Mouse (Mus musculus) embryonic fibroblast, embryonic 13.5 days (primary cell): Measurements from ENCODE around the gene Vmn1r149. TPM values are rescaled to one million over a fixed set of nuclear protein-coding genes. Genes with fewer than 3 reads are reported as not detected.
"Not testable (repeated sequence)": the region's sequence is repeated elsewhere in the genome, so short reads cannot be mapped to it uniquely, and the experiment has no call there.

Source experiments
- H3K27ac ChIP-seq: 2 replicates; pipeline ENCODE4 v1.5.1; 2012; ENCODE audit warnings: low read length, control low read depth, inconsistent platforms; ENCODE audit not compliant: insufficient read depth
- H3K4me1 ChIP-seq: 2 replicates; pipeline ENCODE4 v1.6.1; 2011; ENCODE audit warnings: low read length; ENCODE audit not compliant: control insufficient read depth, insufficient read depth
- H3K4me3 ChIP-seq: 2 replicates; pipeline ENCODE4 v1.5.1; 2011; ENCODE audit warnings: mild to moderate bottlenecking, control low read depth, low read length; ENCODE audit not compliant: insufficient read depth
- polyA plus RNA-seq: library from polyadenylated mRNA; stranded (reverse); fragments of >200 nt; gene quantifications from 2 replicates; pipeline ENCODE4 v1.2.4, GENCODE M21; 2011; ENCODE audit warnings: low read depth; ENCODE audit not compliant: missing spikeins, insufficient read length

Gene Vmn1r149
- polyA plus RNA-seq = not detected in 2 replicates

DNA sequence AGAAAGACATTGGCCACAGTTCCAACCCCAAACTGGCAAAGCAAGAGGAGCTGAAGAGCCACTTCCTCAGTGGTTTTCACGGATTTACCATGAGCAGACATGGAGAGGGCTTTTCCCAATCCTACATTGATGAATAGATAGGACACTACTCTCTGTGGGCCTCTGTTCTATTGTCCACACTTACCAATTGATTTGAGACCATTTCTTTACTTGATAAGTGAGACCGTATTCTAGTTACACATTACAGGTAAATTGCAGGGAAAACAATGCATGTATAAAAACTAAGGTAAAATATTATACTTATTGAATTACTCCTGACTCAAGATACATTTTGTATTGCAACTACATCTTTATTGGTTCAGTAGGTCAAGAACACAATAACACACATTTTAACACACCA lies at the start of gene Vmn1r149:
Vmn1r149 (minus strand) TSS at position 101 of the 400 bp plus-strand sequence.
- not testable (repeated sequence) for H3K4me1 ChIP-seq, H3K27ac ChIP-seq, H3K4me3 ChIP-seq

DNA sequence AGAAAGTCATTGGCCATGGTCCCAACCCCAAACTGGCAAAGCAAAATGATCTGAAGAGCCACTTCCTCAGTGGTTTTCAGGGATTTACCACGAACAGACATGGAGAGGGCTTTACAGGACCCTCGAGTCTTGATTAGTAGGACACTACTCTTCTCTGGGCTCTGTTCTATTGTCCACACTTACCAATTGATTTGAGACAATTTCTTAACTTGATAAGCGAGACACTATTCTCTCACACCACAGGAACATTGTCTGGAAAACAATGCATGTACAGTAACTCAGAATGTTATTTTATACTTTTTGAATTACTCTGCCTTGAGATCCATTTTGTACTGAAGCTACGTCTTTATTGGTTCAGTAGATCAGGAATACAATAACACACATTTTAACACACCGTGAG lies 25.9 kb upstream of the Vmn1r149 start, which contains the start of gene Gm10665:
Gm10665 (minus strand) TSS at position 101 of the 400 bp plus-strand sequence.
- not testable (repeated sequence) for H3K4me3 ChIP-seq, H3K4me1 ChIP-seq, H3K27ac ChIP-seq

DNA sequence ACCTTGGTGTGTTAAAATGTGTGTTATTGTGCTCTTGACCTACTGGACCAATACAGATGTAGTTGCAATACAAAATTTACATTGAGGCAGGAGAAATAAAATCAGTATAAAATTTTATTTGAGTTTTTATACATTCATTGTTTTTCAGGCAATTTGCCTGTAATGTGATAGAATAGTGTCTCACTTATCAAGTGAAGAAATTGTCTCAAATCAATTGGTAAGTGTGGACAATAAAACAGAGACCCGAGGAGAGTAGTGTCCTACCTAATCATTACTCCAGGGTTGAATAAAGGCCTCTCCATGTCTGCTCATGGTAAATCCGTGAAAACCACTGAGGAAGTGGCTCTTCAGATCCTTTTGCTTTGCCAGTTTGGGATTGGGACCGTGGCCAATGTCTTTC lies 24.7 kb downstream of the Vmn1r149 start, which contains the start of gene Vmn1r148:
Vmn1r148 (plus strand) TSS at position 301 of the 400 bp plus-strand sequence.
- not testable (repeated sequence) for H3K27ac ChIP-seq, H3K4me1 ChIP-seq, H3K4me3 ChIP-seq

Other genes starting within 250 kb of the Vmn1r149 start
- not detected in 2 replicates for gene Vmn1r143, start 248.9 kb downstream of the Vmn1r149 start, polyA plus RNA-seq
- gene Gm8653, start 237.0 kb downstream of the Vmn1r149 start, polyA plus RNA-seq = not detected in 2 replicates
- not detected in 2 replicates for gene Gm8453, start 208.7 kb downstream of the Vmn1r149 start, polyA plus RNA-seq
- not detected in 2 replicates for gene Gm4187, start 108.5 kb downstream of the Vmn1r149 start, polyA plus RNA-seq
- not detected in 2 replicates for gene Gm8660, start 67.2 kb downstream of the Vmn1r149 start, polyA plus RNA-seq
- gene Vmn1r148, start 24.6 kb downstream of the Vmn1r149 start, polyA plus RNA-seq = not detected in 2 replicates
- not detected in 2 replicates for gene Gm10665, start 25.8 kb upstream of the Vmn1r149 start, polyA plus RNA-seq
- not detected in 2 replicates for gene Vmn1r151, start 61.4 kb upstream of the Vmn1r149 start, polyA plus RNA-seq
- not detected in 2 replicates for gene Vmn1r152, start 84.7 kb upstream of the Vmn1r149 start, polyA plus RNA-seq
- gene Gm8677, start 96.7 kb upstream of the Vmn1r149 start, polyA plus RNA-seq = not detected in 2 replicates
- not detected in 2 replicates for gene Gm4201, start 127.1 kb upstream of the Vmn1r149 start, polyA plus RNA-seq
- not detected in 2 replicates for gene Gm4565, start 149.9 kb upstream of the Vmn1r149 start, polyA plus RNA-seq
- gene Vmn1r155, start 219.8 kb upstream of the Vmn1r149 start, polyA plus RNA-seq = not detected in 2 replicates